Mouse (Mus musculus): ENCODE measurements at regions not wholly inside any gene's neighbourhood (a gene's known extent, or its start where the extent isn't known, plus 50 kb on each side); places are given as distances from the start of the nearest gene placed in this dataset.

- no peak for DNase-seq
Measured at GRCm38 (mm10) chr14:46115950-46116349, 263.3 kb upstream of the Gm15217 start.

DNA sequence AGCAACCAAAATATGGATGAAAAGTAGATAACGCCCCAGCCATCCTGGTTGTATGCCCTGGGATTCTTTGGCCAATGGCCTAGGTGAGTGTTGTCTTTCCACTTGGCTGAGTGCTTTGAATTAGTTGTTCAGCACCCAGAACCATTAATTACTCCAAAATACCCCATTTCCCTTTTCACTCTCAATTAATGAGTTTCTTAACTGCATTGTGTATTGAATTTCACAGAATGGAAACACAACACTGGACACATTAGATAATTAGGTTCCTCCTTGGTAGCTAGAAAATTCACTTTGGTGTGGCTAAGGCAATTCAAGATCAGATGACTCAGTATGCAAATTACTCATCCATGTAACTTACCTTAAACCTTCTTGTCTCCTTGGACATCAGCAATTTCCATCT, 252.7 kb upstream of the Gm15217 start:
- no peak for DNase-seq

DNA sequence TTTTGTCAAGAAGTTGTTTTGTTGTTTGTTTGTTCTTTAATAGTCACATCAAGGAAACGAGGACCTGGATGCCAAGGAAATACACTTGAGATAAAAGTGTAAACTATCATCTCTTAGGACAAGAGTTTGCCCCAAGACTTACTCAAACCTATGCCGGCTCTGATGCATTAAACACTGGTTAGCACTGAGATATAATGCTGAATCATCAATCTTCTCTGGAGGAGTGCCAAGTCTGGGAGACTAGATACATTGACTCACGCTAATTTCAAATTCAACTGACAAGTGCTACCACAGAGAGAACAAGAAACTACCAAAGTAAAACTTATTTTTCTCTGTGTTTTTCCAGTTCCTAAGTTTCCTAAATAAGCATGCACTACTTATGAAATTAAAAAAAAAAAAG, 249.5 kb upstream of the Gm15217 start:
- DNase-seq, result no peak

GRCm38 (mm10) chr14:46144175-46144574, 235.0 kb upstream of the Gm15217 start:
- no peak for DNase-seq

GRCm38 (mm10) chr14:46144707-46145106, 234.5 kb upstream of the Gm15217 start:
- DNase-seq, result no peak

GRCm38 (mm10) chr14:46145584-46145983, 233.6 kb upstream of the Gm15217 start:
- no peak for DNase-seq

- DNase-seq, result peak; percentile 43
Measured at GRCm38 (mm10) chr14:46149073-46149661, 230.0 kb upstream of the Gm15217 start.

DNA sequence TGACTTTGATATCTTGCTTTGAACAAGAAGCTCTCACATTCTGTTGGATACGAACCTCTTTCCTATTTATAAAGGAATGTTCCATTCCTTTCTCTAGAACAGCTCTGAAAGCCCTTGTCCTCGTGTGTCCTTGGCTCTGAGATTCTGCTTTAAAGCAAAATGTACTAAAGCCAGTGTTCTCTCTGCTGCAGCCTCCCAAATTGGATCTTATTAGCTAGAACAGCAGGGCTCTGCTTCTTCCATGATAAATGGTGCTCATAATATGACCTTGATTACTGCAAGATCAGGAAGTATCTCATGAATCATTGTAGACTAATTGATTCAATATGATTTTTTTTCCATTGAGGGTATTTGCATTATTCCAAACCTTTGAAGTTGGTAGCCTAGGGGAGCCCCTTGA, 220.5 kb upstream of the Gm15217 start:
- DNase-seq, result no peak

GRCm38 (mm10) chr14:46172181-46172874, 206.9 kb upstream of the Gm15217 start:
- no peak for DNase-seq

DNA sequence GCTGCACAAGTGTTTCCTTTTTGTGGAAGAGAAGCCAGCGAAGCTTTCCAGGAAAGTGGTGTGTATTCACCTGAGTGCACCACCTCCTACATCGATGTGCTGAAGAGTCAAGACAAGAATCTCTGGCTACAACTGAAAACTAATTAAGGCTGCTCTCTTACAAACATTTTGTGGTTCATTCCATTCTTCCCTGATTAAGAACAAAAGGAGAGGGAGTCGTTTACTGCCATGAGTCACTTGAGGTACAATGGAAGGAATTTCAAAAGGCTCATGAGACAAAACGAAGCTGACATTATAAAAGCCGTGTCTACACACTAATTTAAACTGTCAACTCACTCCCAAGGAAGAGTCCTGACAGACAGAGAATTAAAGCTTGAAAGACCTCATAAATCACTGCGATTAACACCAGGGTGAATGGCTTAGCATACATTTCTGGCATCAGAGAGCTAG, 206.3 kb upstream of the Gm15217 start:
- no peak for DNase-seq

DNA sequence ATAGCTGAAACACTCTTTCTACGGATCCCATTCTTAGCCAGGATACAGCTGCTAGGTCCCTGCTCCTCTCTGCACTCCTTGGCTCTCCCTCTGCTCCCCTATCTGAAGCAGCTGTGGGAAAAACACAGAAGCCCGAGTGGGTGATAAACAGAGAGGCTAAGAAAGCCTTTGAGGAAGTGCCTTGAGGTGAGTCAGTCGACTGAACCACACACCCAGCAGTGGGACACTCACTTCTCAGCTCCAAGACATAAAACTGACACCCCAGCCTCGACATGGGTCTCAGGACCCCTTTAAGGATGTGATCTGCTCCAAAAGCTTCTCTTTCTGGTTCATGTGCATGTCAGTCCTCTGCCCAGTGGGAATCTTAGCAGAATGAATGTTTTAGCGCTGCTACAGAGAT, 204.8 kb upstream of the Gm15217 start:
- no peak for DNase-seq

- no peak for DNase-seq
Measured at GRCm38 (mm10) chr14:46175291-46176216, 203.7 kb upstream of the Gm15217 start.

GRCm38 (mm10) chr14:46179024-46179423, 200.2 kb upstream of the Gm15217 start:
- no peak for DNase-seq

DNA sequence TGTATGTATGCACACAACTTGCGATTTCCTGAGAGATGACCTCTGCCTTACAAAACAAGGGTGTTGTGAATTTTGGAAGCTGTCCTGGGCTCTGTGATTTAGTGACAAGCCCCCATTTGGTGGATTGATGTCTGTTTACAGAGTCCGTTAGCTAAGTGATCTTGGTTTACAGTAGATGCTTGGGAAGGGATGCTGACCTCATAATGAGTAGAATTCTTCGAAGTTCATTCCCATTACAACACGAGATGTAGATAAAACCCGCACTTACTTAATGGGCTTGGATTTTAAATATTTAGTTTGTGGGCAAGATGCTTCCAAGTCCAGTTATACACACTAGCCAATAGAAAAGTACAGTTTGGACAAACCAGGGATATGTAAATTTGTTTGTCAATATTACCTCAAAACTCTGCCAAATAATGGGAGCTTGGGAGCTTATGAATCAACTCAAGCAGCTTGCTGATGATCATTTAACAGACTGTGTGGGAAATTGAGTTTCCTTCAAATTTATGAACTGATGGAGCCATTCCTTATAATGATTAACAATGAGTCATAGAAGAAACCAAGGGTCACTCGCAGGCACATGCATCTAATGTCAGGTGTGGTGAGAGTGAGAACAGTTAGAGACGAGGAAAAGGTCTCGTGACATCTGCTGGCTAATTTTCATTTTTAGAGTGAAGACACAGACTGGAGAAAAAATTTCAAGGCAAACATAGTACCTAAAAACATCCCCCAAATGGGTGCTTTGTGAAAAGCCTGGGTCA, 187.4 kb upstream of the Gm15217 start:
- DNase-seq, result no peak

DNA sequence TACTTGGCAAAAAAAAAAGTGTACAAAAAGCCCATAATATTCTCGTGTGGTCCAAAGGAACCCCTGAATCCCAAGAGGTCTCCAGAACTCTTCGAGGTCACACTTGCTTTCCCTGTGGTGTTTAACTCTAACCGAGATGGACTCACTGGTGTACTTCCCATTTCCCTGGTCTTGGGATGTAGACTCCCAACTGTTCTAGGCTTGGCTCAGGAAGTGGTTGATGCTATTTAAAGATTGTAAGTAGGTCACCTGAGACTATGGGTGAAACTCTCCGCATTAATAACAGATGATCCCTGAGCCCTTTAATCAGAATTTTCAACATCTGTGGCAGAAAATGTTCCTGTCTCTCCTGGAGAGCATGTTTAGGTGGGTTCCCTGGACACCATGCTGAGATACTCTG, 185.6 kb upstream of the Gm15217 start:
- DNase-seq, result no peak

DNA sequence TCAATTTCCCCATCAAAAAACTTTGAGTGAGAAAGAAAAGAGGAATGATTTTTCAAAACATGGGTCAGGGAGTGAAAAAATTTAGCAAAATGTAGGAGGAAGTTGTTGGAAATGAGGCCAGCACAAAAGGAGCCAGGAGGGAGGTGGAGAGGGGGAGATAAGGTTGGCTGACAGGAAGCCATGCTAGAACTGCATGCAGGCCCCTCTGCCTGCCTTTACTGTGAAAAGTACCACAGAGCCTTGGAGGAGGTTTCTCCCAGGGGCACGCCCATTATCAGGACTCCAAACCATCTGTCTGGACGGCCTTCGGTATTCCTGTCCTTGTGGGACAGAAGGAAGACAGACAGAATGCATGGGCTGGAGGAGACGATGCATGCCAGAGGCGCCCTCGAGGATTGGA, 183.3 kb upstream of the Gm15217 start:
- DNase-seq, result no peak

DNA sequence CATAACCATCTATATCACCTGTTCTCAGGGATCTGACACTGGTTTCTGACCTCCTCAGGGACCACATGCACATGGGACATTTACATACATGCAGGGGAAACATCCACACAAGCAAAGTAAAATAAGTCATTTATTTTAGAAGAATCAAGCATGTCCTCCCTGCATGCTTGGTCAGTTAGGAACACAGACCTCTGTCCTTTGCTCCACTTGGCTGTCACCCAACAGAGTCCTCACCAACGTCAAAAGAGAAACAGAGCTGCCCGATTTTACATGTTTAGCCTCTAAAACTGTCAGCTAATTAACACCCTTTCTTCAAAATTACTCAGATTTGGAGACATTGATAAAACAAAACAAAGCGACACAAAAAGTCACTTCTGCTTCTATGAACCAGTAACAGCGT, 176.4 kb upstream of the Gm15217 start:
- DNase-seq, result no peak

GRCm38 (mm10) chr14:46220483-46220882, 158.7 kb upstream of the Gm15217 start:
- DNase-seq, result no peak

- DNase-seq, result no peak
Measured at GRCm38 (mm10) chr14:46221897-46222669, 157.1 kb upstream of the Gm15217 start.

GRCm38 (mm10) chr14:46223008-46223407, 156.2 kb upstream of the Gm15217 start:
- DNase-seq, result no peak

GRCm38 (mm10) chr14:46224421-46224950, 154.7 kb upstream of the Gm15217 start:
- no peak for DNase-seq
